Mouse (Mus musculus) thymus, postnatal 14 days (tissue): Measurements from ENCODE around the gene Tuba1b.
"Not testable (repeated sequence)": the region's sequence is repeated elsewhere in the genome, so short reads cannot be mapped to it uniquely, and the experiment has no call there.

Experiments
- DNase-seq: peaks from one replicate; pipeline ENCODE4 v3.0.0; 2021

Tuba1b gene

GRCm38 (mm10) chr15:98953401-98954356 lies 19.3 kb upstream of the Tuba1b start, which contains the start of the genes Gm49450 and Tuba1a:
TSS of gene Gm49450 (minus strand) at chr15:98953551.
TSS of gene Tuba1a (minus strand) at chr15:98953703.
- DNase-seq = peak; percentile 97

- DNase-seq = peak; percentile 90
Measured at GRCm38 (mm10) chr15:98952751-98953400, 18.5 kb upstream of the Tuba1b start.

GRCm38 (mm10) chr15:98952063-98952455 lies 17.7 kb upstream of the Tuba1b start:
- no peak for DNase-seq

GRCm38 (mm10) chr15:98951122-98952062 lies 17.0 kb upstream of the Tuba1b start:
- not testable (repeated sequence) for DNase-seq

- no peak for DNase-seq
Measured at GRCm38 (mm10) chr15:98949607-98949892, 15.2 kb upstream of the Tuba1b start.

GRCm38 (mm10) chr15:98948857-98949606 lies 14.7 kb upstream of the Tuba1b start:
- no peak for DNase-seq

GRCm38 (mm10) chr15:98948382-98948781 lies 14.0 kb upstream of the Tuba1b start:
- no peak for DNase-seq

GRCm38 (mm10) chr15:98947884-98948283 lies 13.5 kb upstream of the Tuba1b start:
- DNase-seq = no peak

GRCm38 (mm10) chr15:98943133-98943532 lies 8.8 kb upstream of the Tuba1b start:
- no peak for DNase-seq

GRCm38 (mm10) chr15:98942081-98942480 lies 7.7 kb upstream of the Tuba1b start:
- DNase-seq = no peak

GRCm38 (mm10) chr15:98941539-98941938 lies 7.2 kb upstream of the Tuba1b start:
- no peak for DNase-seq

- no peak for DNase-seq
Measured at GRCm38 (mm10) chr15:98940816-98941215, 6.5 kb upstream of the Tuba1b start.

GRCm38 (mm10) chr15:98933833-98934216 lies 540 bp downstream of the Tuba1b start:
- DNase-seq = peak; percentile 97

GRCm38 (mm10) chr15:98933004-98933671 lies 1.2 kb downstream of the Tuba1b start:
- DNase-seq = peak; percentile 49

GRCm38 (mm10) chr15:98930998-98931397 lies 3.4 kb downstream of the Tuba1b start:
- DNase-seq = no peak

GRCm38 (mm10) chr15:98930017-98930734 lies 4.2 kb downstream of the Tuba1b start:
- DNase-seq = no peak

- DNase-seq = peak; percentile 39
Measured at GRCm38 (mm10) chr15:98928598-98929240, 5.6 kb downstream of the Tuba1b start.

GRCm38 (mm10) chr15:98927566-98927965 lies 6.8 kb downstream of the Tuba1b start:
- no peak for DNase-seq

- DNase-seq = no peak
Measured at GRCm38 (mm10) chr15:98924682-98925081, 9.7 kb downstream of the Tuba1b start.

GRCm38 (mm10) chr15:98923031-98923537 lies 11.3 kb downstream of the Tuba1b start:
- no peak for DNase-seq
